Mouse (Mus musculus): ENCODE measurements at regions not wholly inside any gene's neighbourhood (a gene's known extent, or its start where the extent isn't known, plus 50 kb on each side); places are given as distances from the start of the nearest gene placed in this dataset.

- CTCF ChIA-PET, result no interaction called here
Observed at GRCm38 (mm10) chr5:91695632-91696031, 178.2 kb downstream of the Parm1 start.

- CTCF ChIA-PET, result no interaction called here
Observed at GRCm38 (mm10) chr5:91693277-91693676, 175.9 kb downstream of the Parm1 start.

- CTCF ChIA-PET, result no interaction called here
Observed at GRCm38 (mm10) chr5:91692292-91692691, 174.9 kb downstream of the Parm1 start.

- CTCF ChIA-PET, result no interaction called here
Observed at GRCm38 (mm10) chr5:91678727-91679126, 161.3 kb downstream of the Parm1 start.
